Mouse (Mus musculus): Measurements from ENCODE around the gene Eya2. TPM values are rescaled to one million over a fixed set of nuclear protein-coding genes. Genes with fewer than 3 reads are reported as not detected.

Gene Eya2
- polyA plus RNA-seq, 1 experiment from 2014 or later = 0.76 TPM

DNA sequence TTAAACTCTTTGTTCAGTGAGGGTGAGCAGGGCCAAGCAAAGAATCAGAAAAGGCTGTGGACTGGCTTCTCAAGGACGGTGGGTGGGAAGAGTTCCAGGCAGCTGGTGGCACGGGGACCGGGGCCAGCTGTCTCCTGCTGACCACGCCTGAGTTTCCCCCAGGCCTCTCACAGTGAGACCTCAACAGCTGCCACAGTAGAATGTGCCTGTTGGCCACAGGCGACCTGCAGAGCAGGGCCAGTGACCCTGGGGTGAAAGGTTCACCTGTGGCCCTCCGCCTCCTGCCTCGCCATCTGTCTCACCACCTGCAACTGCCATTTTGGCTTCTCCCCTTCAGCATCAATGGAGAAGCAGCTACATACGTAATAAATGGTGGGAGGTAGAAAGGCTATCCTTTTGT, 35.1 kb downstream of the Eya2 start:
- WGBS = 63% methylated on average over 8 of the region's 8 CpGs

DNA sequence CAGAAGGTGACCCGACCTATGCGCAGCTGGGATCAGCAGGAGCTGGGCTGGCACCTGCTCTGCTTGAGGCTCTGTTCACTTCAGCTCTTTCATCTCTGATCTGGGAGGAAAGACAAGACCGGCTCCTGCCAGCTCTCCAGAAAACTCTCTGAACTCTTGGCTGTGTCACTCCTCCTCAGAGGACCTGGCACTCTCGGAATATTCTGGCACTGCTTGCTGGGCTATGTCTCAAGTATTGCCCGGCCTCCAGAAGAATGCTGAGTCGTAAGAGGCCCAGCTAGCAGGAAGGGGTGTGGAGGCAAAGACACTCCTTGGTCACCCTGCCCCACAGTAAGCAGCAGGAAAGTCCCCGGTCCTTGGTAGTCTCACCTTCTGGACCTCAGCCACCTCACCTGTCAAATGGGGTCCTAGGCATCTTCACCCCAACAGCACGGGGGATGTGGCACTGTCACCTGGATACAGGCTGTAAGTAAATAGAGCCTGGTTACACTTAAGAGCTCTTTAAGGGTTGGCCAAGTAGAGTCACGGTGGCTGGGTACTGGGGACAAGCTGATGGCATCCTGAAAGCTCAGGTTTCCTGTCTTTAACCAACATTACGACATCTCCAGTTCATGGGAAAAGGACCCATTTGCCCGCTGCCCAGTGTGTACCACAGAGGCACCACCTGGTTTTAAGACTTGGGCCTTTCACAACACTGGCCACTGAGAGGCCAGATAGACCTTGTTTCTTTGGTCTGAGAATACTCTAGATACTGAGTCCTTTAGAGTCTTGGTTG, 38.4 kb downstream of the Eya2 start:
- Histone ChIP-seq H3K9me3 (ENCODE audit: control insufficient read depth, low read length) (0 out of 2 replicates have a peak, but pooled peaks cover 3% of the 10 kb centered on the region), H3K27me3 (ENCODE audit: control insufficient read depth, insufficient read depth, low read length) (no peaks in the 10 kb centered on the region), H3K4me2 (ENCODE audit: low read length) (no peak overlapping the region), H3K9ac (ENCODE audit: low read length) (no peak overlapping the region), H3K36me3 (ENCODE audit: control insufficient read depth, insufficient read depth, low read length) (no peaks in the 10 kb centered on the region), H3K27ac (replicated peaks in 1 of 2; ENCODE audit: control insufficient read depth in 1 of 2, insufficient read depth in 1 of 2, low read depth in 2 of 2, low read length in 2 of 2) (no peak overlapping the region), H3K4me1 (ENCODE audit: control insufficient read depth in 2 of 2, insufficient read depth in 2 of 2, low read length in 2 of 2) (no peaks in the 10 kb centered on the region), H3K4me3 (ENCODE audit: control insufficient read depth in 1 of 2, insufficient read depth in 1 of 2, low read depth in 1 of 2, low read length in 2 of 2) (no peak overlapping the region)
- ATAC-seq (ENCODE audit: insufficient number of reproducible peaks, insufficient read depth, low FRiP score, low read depth) = no peak
- 67% methylated on average over 11 of the region's 11 CpGs for WGBS

More for the DNA sequence above, 35.1 kb downstream of the Eya2 start:
- Histone ChIP-seq H3K9ac (ENCODE audit: low read length) (no peak overlapping the region), H3K9me3 (ENCODE audit: control insufficient read depth, low read length) (no peaks in the 10 kb centered on the region), H3K36me3 (ENCODE audit: control insufficient read depth, insufficient read depth, low read length) (no peaks in the 10 kb centered on the region), H3K4me2 (ENCODE audit: low read length) (no peak overlapping the region), H3K4me1 (ENCODE audit: control insufficient read depth in 2 of 2, insufficient read depth in 2 of 2, low read length in 2 of 2) (no peaks in the 10 kb centered on the region), H3K27me3 (ENCODE audit: control insufficient read depth, insufficient read depth, low read length) (no peaks in the 10 kb centered on the region), H3K27ac (replicated peaks in 1 of 2; ENCODE audit: control insufficient read depth in 1 of 2, insufficient read depth in 1 of 2, low read depth in 2 of 2, low read length in 2 of 2) (no peak overlapping the region), H3K4me3 (ENCODE audit: control insufficient read depth in 1 of 2, insufficient read depth in 1 of 2, low read depth in 1 of 2, low read length in 2 of 2) (no peak overlapping the region)
- ATAC-seq (ENCODE audit: insufficient number of reproducible peaks, insufficient read depth, low FRiP score, low read depth) = no peak

DNA sequence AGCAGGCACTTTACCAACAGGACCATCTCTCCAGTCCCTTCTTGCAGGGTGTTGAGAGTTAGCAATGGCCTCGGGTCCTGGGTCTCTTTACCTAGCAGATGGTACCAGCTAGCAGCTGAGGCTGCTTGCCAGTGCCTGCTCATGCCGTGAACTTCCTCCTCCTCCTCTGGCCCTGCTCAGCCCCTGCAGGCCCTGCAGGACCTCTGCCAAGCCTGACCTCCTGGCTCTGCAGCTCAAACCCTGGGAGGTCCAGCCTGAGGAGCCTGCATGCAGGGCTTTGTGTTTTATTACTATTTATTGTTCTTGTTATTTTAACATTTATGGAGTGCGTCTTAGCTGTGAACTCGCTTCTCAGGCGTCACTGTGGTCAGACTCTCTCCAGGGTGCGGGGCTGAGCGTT, 39.6 kb downstream of the Eya2 start:
- H3K4me2 ChIP-seq (ENCODE audit: low read length) = no peak overlapping the region
- H3K4me3 ChIP-seq (ENCODE audit: control insufficient read depth in 1 of 2, insufficient read depth in 1 of 2, low read depth in 1 of 2, low read length in 2 of 2) = no peak overlapping the region
- 0 out of 2 replicates have a peak, but pooled peaks cover 3% of the 10 kb centered on the region for H3K9me3 ChIP-seq (ENCODE audit: control insufficient read depth, low read length)
- H3K27ac ChIP-seq (replicated peaks in 1 of 2; ENCODE audit: control insufficient read depth in 1 of 2, insufficient read depth in 1 of 2, low read depth in 2 of 2, low read length in 2 of 2) = no peak overlapping the region
- WGBS = 74% methylated on average over 7 of the region's 7 CpGs
- no peaks in the 10 kb centered on the region for H3K27me3 ChIP-seq (ENCODE audit: control insufficient read depth, insufficient read depth, low read length)
- ATAC-seq (ENCODE audit: insufficient number of reproducible peaks, insufficient read depth, low FRiP score, low read depth) = no peak
- H3K36me3 ChIP-seq (ENCODE audit: control insufficient read depth, insufficient read depth, low read length) = no peaks in the 10 kb centered on the region
- no peak overlapping the region for H3K9ac ChIP-seq (ENCODE audit: low read length)
- 0 out of 4 replicates have a peak, but pooled peaks cover 1 to 3% of the 10 kb centered on the region in 2 experiments for H3K4me1 ChIP-seq (ENCODE audit: control insufficient read depth in 2 of 2, insufficient read depth in 2 of 2, low read length in 2 of 2)

DNA sequence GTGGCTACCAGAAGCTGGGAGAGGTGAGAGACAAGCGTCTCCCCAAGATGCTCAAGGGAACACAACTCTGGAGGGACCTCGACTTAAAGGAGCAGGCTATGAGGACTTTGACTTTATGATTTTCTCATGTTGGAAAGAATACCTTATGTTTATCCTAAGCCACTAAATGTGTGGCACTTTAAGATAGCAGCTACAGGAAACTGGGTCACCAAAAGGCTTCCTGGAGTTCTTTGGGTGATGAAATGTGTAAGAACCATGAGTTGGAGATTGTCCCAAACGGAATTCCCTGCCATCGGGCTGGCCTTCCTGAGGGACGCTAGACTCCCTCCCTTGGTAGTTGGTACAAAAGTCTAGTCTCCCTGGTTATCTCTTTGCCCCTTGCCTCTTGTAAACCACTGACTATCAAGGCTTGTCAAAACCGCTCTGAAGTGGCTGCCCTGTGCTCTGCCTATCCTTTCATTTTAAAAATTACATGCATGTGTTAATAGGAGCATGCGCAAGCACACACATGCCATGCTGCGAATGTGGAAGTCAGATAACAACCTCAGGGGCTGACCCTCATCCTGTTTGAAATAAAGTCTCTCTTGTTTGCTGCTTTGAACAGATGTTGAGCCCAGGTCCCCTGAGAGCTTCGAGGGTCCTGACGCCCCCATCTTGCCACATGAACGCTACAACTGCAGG, 44.4 kb downstream of the Eya2 start:
- 0 out of 2 replicates have a peak, but pooled peaks cover 3% of the 10 kb centered on the region for H3K9me3 ChIP-seq (ENCODE audit: control insufficient read depth, low read length)
- no peak overlapping the region for H3K4me2 ChIP-seq (ENCODE audit: low read length)
- no peaks in the 10 kb centered on the region for H3K27me3 ChIP-seq (ENCODE audit: control insufficient read depth, insufficient read depth, low read length)
- 48% methylated on average over 11 of the region's 11 CpGs for WGBS
- H3K27ac ChIP-seq (replicated peaks in 1 of 2; ENCODE audit: control insufficient read depth in 1 of 2, insufficient read depth in 1 of 2, low read depth in 2 of 2, low read length in 2 of 2) = no peak overlapping the region
- no peak overlapping the region for H3K4me3 ChIP-seq (ENCODE audit: control insufficient read depth in 1 of 2, insufficient read depth in 1 of 2, low read depth in 1 of 2, low read length in 2 of 2)
- H3K36me3 ChIP-seq (ENCODE audit: control insufficient read depth, insufficient read depth, low read length) = no peaks in the 10 kb centered on the region
- H3K4me1 ChIP-seq (ENCODE audit: control insufficient read depth in 2 of 2, insufficient read depth in 2 of 2, low read length in 2 of 2) = peaks cover 2 to 3% of the 10 kb centered on the region in 2 experiments; a peak in 1 of 4 replicates
- H3K9ac ChIP-seq (ENCODE audit: low read length) = no peak overlapping the region
- ATAC-seq (ENCODE audit: insufficient number of reproducible peaks, insufficient read depth, low FRiP score, low read depth) = no peak

DNA sequence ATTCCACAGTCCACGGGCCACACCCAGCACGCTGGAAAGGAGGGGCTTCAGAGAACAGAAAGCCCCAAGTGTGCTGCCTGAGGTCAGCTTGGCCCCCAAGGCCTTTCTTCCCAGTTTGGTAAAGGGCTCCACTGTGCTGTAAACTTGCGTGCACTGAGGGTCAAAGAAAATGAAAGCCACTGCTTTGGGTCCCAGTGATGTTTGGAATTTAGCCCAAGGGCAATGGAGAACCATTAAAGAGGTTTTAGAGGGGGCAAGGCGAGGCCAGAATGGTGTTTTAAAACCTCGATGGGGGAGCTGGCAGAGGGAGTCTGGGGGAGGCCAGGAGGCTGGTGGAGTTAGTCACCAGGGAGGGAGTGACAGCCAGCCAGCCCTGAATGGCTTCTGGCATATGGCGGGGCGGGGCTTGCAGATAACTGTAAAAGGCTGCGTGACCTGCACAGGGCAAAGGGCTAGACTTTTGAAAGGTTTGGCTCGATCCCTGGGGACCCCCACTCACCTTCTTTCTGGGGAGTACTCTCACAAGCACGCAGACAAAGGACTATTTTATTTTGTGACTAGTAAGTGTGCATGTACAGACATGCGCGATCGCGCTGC, 47.2 kb downstream of the Eya2 start:
- 57% methylated on average over 14 of the region's 14 CpGs for WGBS
- Histone ChIP-seq H3K27ac (replicated peaks in 1 of 2; ENCODE audit: control insufficient read depth in 1 of 2, insufficient read depth in 1 of 2, low read depth in 2 of 2, low read length in 2 of 2) (no peak overlapping the region), H3K9ac (ENCODE audit: low read length) (no peak overlapping the region), H3K4me3 (ENCODE audit: control insufficient read depth in 1 of 2, insufficient read depth in 1 of 2, low read depth in 1 of 2, low read length in 2 of 2) (no peak overlapping the region), H3K36me3 (ENCODE audit: control insufficient read depth, insufficient read depth, low read length) (no peaks in the 10 kb centered on the region), H3K27me3 (ENCODE audit: control insufficient read depth, insufficient read depth, low read length) (no peaks in the 10 kb centered on the region), H3K4me2 (ENCODE audit: low read length) (no peak overlapping the region), H3K4me1 (ENCODE audit: control insufficient read depth in 2 of 2, insufficient read depth in 2 of 2, low read length in 2 of 2) (peaks cover 2 to 3% of the 10 kb centered on the region in 2 experiments; a peak in 1 of 4 replicates), H3K9me3 (ENCODE audit: control insufficient read depth, low read length) (0 out of 2 replicates have a peak, but pooled peaks cover 3% of the 10 kb centered on the region)
- no peak for ATAC-seq (ENCODE audit: insufficient number of reproducible peaks, insufficient read depth, low FRiP score, low read depth)

DNA sequence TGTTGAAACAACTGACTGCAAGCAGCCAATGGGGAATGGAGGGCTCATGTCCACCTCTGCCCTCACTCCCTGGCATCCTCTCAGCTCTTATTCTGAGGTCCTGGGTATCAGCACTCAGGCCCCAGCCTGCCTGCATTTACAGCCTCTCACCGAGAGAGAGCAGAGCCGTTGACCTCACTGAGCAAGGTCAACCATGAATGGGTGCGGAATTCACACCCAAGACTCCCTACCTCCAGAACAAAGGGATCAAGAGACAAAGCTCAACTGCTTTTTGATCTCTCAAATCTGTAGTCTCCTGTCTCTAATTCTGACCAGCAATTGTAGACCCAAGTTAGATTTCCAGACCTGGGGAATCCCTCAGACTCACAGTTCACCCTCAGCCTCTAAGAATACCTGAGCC, 48.8 kb downstream of the Eya2 start:
- 44% methylated on average over 3 of the region's 3 CpGs for WGBS
- H3K9me3 ChIP-seq (ENCODE audit: control insufficient read depth, low read length) = no peaks in the 10 kb centered on the region
- H3K27me3 ChIP-seq (ENCODE audit: control insufficient read depth, insufficient read depth, low read length) = no peaks in the 10 kb centered on the region
- no peak overlapping the region for H3K27ac ChIP-seq (replicated peaks in 1 of 2; ENCODE audit: control insufficient read depth in 1 of 2, insufficient read depth in 1 of 2, low read depth in 2 of 2, low read length in 2 of 2)
- no peak overlapping the region for H3K4me2 ChIP-seq (ENCODE audit: low read length)
- no peaks in the 10 kb centered on the region for H3K36me3 ChIP-seq (ENCODE audit: control insufficient read depth, insufficient read depth, low read length)
- H3K9ac ChIP-seq (ENCODE audit: low read length) = no peak overlapping the region
- no peak for ATAC-seq (ENCODE audit: insufficient number of reproducible peaks, insufficient read depth, low FRiP score, low read depth)
- H3K4me1 ChIP-seq (ENCODE audit: control insufficient read depth in 2 of 2, insufficient read depth in 2 of 2, low read length in 2 of 2) = peaks cover 2 to 3% of the 10 kb centered on the region in 2 experiments; a peak in 1 of 4 replicates
- no peak overlapping the region for H3K4me3 ChIP-seq (ENCODE audit: control insufficient read depth in 1 of 2, insufficient read depth in 1 of 2, low read depth in 1 of 2, low read length in 2 of 2)

DNA sequence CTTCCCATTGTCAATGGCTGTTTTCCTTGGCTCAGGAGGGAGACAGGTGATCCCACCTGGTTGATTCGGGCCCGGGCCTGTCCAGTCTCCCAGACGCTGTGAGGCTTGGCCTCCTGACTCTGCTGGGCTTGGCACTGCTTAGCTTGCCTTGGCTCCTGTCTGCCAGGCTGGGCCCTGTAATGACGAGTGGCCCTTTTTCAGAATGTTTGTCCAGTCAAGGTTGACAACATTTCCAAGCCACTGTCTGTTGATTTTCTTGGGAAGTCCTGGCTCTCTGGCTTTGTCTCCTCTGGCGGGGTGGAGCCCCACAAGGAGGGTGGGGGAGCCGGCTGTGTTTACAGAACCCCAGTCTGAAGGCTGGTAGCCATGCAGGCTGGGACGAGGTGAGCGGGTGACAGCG, 49.2 kb downstream of the Eya2 start:
- Histone ChIP-seq H3K27ac (replicated peaks in 1 of 2; ENCODE audit: control insufficient read depth in 1 of 2, insufficient read depth in 1 of 2, low read depth in 2 of 2, low read length in 2 of 2) (no peak overlapping the region), H3K9me3 (ENCODE audit: control insufficient read depth, low read length) (no peaks in the 10 kb centered on the region), H3K9ac (ENCODE audit: low read length) (no peak overlapping the region), H3K4me2 (ENCODE audit: low read length) (no peak overlapping the region), H3K4me3 (ENCODE audit: control insufficient read depth in 1 of 2, insufficient read depth in 1 of 2, low read depth in 1 of 2, low read length in 2 of 2) (no peak overlapping the region), H3K36me3 (ENCODE audit: control insufficient read depth, insufficient read depth, low read length) (no peaks in the 10 kb centered on the region), H3K4me1 (ENCODE audit: control insufficient read depth in 2 of 2, insufficient read depth in 2 of 2, low read length in 2 of 2) (peaks cover 2% of the 10 kb centered on the region in 2 experiments; a peak in 1 of 4 replicates), H3K27me3 (ENCODE audit: control insufficient read depth, insufficient read depth, low read length) (no peaks in the 10 kb centered on the region)
- WGBS = 70% methylated on average over 9 of the region's 9 CpGs
- ATAC-seq (ENCODE audit: insufficient number of reproducible peaks, insufficient read depth, low FRiP score, low read depth) = no peak

Measured in heart, embryonic 14.5 days (tissue).